Mouse (Mus musculus): ENCODE data around the gene Dok4.
A peak's percentile ranks its signal among the peaks of the same experiment; 100 is the strongest.
"Not testable (repeated sequence)": the region's sequence is repeated elsewhere in the genome, so short reads cannot be mapped to it uniquely, and the experiment has no call there.

Gene Dok4

DNA sequence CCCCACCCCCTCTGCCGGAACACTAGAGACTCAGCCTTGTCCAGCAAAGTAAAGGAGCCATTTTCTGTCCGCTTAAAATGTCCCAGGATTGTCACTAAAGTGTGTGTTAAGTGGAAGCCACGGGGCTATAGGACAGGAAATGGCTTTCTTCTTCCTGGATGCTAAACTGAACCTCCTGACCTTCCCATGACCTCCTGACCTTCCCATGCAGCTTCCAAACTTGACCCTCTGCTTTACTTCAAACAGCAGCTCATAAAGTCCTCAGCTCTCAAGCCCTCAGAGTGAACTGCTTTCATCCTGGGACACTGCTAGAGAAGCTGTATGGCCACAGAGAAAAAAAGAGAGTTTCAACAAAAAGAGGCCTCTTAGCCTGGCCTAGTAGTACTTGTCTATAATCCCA lies 690 bp upstream of the Dok4 start:
- no peak for DNase-seq

DNA sequence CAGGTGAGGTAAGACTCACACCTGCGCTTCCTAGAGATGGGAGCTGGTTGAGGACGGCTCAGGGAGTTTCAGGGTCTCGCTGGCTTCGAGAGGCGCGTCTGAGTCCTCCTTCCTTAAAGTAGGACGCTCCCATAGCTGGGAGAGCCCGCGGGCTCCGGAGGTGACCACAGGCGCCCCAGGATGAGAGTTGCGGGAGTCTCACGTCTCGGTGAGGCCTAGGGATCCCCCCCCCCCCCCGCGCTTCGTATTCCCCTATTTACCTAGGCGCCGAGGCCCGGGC lies 319 bp downstream of the Dok4 start:
- DNase-seq, result no peak

DNA sequence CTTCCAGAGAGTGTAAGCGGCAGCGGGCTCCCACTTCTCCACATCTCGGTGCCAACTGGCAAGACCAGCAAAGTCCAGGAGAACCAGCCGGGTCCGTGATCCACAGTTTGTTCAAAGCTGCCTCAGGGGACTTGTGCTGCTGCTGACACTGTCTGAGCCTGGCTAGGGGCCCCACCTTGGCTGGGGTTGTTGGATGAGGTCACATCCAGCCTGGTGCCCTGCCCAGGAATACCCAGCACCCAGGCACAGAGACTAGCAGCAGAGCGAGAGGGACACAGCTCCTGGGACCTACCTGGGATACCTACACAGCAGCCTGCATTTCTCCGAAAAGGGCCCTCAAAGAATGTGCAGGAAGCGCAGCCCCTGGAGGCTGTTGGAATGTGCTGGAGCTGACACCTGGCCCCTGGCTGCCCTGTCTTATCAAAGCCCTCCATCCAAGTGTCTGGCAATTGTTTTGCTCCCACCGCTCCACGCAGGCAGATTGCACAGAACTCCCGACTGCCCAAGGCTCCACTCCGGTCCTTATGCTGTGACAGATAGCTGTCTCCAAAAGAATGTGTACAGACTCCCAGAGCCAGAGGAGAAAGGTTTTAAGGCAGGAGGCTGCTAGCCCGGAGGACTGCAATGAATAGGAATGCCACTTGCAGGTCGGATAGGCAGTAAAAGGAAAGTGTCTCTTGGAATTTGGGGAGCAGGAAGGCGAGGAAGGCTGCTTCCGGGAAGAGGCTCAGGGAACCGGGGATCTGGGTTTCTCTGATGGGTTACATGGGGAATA lies 847 bp downstream of the Dok4 start:
- DNase-seq, result no peak

DNA sequence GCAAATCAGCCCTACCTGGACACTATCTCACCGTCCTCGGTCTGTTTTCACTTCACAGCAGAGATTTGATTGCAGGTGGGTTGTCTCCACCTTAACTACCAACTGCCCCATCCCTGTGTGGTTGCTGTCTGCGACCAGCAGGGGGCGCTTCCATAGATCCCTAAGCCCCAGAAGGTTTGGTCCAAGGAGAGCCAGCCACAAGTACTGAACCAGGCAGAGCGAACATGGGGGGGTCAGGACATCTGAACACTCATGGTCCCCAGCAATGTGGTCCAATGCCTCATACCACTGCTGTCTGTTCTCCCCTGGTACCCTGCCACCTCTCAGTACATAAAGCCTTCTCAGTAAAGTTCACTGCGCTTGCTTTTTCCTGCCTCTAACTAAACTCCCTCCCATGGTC lies 1.8 kb downstream of the Dok4 start:
- peak; percentile 74 for DNase-seq

DNA sequence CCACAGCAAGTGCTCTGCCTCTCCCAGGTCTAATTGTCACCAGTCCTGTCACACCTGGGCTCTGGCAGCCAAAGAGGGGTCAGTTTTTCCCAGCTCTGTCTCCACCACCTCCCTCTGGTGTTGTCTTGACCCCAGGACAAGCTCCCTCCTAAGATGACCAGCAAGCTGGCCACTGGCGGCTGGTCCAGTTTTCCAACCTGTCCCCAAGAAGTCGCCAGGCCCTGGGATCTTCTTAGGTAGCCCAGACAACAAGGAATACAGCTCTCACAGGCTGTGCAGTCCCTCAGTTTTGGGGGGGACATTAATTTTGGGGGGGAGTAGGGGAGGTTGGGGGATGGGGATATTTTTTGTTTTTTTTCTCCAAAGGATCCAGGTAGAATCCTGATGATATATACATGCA lies 3.6 kb downstream of the Dok4 start:
- DNase-seq, result no peak

DNA sequence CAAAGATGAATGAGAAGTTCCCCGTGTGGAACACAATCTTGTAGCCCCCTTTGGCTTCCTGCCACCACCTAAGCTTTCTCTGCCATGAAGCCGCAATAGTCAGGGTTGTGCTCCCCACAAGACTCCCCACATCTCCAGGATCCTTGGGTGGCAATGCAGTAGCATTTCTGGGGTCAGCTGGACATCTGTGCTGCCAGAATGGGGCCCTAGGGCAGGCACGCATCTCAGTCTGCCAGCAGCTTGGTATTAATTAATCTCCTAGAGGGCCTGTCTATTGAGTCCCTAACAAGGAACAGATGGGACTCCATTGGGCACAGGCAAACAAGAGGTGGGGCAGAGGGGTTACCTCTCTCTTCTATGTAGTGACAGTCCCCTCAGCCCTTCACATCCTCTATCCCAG lies 4.0 kb downstream of the Dok4 start:
- peak; percentile 63 for DNase-seq

DNA sequence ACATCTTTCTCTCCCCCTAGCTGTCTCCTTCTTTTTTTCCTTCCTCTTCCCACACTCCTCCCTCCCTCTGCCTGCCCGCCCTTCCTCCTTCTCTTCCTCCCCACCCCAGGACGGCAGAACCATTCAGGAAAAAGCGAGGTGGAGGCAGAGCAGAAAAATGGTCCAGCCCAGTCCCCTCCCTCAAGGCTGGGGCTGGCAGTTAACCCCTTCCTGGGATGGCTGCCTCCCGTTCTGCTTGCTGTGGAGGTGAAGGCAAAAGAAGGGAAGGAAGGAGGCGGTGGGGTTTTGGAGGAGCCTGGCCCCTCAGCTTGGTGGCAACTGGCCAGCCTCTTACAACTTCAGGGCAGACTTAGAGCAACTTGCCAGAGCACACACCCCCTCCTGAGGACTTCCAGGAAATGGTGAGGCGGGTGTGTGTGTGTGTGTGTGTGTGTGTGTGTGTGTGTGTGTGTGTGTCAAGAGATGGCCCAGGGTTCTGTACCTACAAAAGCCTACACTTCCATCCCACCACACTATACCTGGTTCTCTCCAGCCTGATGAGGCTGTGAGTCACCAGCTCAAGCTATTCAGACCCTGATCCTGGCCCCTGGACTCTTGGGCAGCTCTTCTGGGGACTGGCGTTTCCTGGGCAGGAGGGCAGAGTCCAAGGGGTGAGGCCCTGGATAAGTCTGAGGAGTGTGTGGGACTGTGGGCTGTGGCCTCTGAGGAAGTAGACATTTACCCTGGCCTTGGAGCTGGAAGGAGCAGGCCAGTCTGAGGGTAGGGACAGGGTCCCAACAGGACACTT lies 4.8 kb downstream of the Dok4 start:
- DNase-seq, result peak; percentile 89

DNA sequence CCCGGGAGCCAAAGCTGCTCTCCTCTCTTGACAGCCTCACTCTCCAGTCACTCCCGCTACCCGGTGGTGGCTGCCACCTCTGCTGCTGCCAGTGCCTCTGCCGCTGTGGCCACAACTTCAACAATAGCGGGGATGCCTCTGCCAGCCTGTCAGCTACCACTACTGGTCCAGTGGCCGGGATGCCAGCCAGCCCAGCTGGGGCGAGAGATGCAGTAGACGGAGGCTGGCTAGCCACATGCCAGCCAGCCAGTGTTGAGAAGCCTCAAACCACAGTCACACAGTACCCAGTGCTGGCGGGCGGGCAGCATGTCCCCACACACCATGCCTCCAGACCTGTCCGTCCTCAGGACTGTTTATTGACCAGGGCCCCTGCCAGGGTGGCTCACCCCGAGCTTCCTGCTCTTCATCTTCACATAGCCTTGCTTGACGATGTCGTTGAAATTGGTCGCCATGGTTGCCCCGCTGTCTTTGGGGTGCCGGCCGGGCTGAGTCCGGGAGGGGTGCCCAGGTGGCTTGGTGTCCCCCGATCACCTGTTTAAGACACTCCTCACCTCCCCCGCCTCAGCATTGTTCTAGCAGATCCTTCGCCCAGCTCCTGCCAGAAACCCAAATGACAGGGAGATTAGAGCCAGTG lies 5.5 kb downstream of the Dok4 start:
- no peak for DNase-seq

DNA sequence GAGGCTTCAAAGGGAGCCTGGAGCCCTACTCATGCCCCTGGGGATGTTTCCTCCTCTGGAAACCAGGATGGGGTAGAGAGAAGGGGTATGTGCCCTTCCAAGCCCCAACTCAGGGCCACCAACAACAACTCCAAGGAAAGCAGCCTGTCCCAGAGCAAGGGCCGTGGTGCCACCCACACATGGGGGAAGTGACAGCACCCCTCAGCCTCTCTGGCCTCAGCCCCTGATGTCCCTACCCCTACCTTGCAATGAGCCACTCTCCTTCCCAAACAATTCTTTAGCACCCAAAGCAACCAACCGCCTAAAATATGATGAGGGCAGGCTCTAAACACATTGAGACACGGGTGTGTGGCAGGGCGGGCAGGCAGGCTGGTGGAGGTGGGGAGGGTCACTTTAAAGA lies 6.1 kb downstream of the Dok4 start:
- DNase-seq, result no peak

DNA sequence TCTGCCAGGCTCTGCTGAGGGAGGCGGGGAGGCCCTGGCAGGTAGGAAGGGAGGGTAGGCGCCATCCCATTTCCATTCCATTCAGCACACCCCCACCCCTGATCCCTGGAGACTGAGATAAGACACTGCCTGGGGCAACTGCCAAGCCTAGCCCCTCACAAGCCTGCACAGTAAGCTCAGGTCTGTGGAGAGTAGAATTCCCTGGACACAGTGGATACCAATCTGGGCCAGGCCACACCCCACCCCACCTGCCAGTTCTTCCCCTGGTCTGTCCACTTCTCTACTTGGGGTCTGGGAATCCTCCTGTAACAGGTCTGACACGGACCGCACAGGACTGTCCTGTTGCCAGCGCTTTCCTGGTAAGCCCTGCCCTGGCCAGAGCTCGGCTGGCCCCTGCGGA lies 7.0 kb downstream of the Dok4 start:
- DNase-seq, result no peak

DNA sequence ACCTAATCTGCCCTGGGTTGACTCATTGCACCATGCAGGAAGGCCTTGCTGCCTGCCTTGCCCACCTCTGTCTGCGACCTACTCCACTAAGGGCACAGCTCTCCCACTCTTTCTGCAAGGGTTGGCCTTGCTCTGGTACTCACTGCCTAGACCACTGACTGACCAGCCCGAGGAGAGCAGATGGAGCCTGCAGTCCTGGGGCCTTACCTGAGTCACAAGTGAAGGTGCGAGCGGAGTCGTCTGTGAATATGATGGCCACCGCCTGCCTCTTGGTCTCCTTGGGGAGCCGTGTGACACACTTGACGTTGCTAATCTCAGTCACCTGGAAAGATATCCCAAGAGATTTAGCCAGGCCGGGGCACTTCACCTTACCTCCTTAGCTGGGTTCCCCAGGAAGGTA lies 9.2 kb downstream of the Dok4 start:
- DNase-seq, result no peak

DNA sequence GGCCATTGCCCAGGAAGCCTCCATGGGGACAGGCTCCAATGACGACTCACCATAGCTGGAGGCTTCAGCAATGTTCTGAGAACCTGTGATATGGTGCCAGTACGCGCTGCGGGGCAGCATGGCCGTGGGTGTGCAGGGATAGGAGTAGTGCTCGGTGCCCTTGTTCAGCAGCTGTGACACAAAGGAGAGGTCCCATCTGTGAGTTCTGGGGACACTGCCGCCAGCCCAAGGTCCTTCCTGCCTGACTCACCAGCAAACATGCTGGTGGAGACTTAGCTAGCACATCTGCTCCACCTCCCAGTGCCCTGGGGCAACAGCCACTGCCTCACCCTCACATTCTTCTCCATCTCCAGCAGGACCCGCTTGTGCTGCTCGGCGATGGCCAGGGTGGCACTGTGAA lies 10.8 kb downstream of the Dok4 start:
- no peak for DNase-seq

DNA sequence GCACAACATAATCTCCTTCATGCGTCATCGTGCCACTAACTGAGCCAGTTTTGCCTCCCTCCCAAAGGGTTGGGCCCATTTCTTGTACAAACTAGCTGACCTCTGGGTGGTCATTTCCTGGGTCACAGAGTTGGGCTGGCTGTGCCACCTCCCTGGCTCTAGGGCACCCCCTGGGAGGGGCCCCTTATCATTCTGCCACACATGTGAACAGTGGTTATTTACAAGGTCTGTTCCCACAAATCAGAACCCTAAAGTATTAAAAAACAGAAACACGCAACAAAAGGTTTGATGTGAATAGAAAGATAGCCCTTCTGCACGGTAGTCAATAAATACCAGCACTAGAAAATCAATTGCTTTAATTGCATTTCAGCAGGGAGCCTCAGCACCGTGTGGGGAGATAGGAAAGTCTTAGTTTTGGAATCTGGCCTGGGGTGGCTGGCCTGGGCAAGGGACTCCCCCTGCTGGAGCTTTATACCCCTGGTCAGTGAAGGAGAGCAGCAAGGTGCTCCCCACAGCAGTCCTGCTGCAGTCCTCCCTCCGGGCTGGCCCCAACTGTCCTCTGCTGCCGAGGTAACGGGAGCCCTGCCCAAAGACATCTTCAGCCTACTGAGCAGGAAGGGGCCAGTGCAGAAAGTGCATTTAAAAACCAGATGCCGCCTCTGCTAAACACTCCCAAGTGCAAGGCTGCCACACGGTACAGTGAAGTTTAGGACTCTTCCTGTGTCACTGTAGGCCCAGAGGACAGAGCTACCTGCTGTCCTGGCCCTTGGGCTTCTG lies 12.0 kb downstream of the Dok4 start:
- DNase-seq, result no peak

DNA sequence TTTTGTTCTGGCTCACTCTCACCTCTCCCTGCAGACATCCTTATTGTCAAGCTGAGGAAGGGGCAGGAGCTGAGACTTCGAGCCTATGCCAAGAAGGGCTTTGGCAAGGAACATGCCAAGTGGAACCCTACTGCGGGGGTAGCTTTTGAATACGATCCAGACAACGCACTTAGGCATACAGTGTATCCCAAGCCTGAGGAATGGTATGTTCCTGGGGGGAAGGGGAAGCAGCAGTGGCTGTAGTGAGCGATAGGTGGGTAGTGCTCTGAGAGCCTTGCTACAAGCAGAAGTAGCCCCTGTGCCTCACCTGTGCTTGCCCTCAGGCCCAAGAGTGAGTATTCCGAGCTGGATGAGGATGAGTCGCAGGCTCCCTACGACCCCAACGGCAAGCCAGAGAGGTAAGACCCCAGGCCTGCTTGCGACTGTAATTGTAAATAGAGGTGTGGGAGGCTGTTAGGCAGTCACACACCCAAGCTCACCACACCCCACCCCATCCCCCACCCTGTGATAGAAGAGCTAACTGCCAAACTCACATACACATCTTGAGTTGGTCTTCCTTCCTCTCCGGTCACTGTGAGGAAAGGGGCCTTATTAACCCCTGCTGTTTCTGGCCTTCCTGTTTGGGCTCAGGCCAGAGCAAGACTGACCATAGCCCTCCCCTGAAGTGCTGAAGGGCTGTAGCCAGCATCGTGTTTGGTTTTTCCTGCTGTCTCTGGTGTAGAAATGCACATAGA lies 13.5 kb downstream of the Dok4 start:
- no peak for DNase-seq

DNA sequence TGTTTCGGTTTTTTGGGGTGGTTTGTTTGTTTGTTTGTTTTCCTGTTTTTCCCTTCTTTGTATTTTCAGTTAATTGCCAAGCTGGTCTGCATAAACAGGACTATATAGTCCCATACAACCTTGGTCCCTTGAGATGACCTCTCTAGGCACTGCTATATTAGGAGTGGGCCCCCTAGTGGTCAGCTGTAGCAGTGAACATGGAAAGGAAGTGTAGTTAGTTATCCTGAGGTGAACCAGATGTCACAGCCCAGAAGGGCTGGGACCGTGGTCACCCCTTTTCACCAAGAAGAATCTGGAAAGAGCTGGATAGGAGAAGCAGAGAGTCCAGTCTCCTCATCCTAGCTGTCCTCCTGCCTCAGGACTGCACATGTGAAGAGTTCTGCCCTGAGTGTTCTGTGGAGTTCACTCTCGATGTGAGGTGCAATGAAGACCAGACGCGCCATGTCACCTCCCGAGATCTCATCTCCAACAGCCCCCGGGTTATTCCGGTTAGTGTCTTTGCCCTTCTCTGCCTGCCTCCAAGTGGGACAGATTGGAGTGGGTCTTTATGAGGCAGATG lies 14.7 kb downstream of the Dok4 start:
- DNase-seq, result peak; percentile 53

DNA sequence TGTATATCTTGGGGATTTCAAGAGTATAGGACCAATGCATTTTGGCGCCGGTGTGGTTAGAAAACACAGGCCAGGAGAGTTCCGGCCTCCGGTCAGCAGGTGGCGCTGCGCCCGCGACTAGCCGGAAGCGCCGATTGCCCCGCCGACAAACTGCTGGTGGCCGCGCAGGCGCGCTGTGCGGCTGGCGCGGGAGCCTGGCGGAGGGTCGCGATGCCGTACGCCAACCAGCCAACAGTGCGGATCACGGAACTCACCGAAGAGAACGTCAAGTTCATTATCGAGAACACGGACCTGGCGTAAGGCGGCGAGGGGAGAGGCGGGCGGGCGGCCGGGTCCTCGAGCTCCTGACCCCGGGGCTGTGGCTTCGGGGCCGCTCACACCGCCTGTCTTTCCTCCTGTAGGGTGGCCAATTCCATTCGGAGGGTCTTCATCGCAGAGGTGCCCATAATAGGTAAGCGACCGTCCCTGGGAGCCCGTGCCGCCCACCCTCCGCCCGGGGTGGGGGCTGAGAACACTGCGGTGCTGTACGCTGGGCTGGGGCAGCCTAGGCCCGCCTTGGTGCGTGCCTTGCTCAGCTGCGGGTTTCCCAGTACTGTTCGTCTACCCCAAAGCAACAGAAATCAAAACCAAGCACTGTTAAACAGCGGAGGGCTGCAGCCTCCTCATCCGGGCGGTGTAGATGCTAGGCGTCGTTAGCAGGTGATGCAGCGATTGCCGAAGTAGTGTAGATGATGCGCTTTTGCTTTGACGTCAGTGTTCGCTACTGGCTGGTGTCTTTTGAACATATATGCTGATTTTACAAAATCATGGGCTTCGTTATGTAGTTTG lies 18.6 kb downstream of the Dok4 start, which contains the start of gene Polr2c:
TSS of gene Polr2c (plus strand) at position 105 of the 828 bp plus-strand sequence.
- peak; percentile 80 for DNase-seq

DNA sequence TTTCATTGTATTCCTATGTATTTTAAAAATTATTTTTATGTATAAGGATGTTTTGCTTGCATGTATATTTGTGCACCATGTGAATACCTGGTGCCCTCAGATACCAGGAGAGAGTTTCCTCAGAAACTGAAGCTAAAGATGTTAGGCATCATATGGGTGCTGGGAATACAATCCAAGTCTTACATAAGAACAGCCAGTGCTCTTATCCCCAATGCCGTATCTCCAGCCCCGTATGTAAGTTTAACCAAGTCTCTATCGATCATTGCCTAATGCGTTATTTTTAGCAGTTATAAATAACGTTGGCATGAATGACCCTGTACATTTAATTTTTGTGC lies 19.2 kb downstream of the Dok4 start:
- DNase-seq, result no peak

DNA sequence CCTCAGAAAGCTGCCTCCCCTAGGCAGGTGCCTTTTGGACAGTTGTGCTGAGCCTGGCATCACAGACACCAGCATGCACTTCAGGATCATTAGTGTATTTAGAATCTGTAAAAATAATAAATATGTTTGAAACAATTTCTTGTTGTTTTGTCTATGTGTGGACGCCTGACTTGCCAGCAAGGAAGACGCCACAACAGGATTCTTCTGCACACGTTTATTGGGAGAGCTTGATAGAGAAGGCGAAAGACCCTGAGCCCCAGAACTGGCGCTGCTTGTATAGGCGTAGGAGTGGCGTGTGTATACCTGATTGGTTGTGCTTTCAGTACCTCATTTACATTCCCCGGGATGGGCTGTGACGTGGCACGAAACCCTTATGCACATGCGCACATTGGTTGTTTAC lies 21.4 kb downstream of the Dok4 start:
- not testable (repeated sequence) for DNase-seq

DNA sequence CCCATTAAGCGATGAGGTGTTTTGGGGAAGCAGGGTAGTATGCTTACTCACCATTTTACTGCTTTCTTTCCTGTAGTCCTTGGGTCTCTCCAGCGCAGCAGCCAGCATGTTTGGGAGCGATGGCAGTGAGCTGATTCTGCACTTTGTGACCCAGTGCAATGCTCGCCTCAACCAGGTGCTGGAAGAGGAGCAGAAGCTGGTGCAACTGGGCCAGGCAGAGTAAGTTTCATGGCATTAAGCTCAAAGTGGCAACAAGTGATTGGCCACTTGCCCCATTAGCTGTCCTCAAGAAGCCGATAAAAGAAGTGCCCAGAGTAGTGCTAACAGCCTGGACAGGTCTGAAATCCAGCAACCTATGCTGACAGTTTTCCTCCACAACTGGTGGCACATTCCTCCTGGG lies 26.1 kb downstream of the Dok4 start:
- no peak for DNase-seq

DNA sequence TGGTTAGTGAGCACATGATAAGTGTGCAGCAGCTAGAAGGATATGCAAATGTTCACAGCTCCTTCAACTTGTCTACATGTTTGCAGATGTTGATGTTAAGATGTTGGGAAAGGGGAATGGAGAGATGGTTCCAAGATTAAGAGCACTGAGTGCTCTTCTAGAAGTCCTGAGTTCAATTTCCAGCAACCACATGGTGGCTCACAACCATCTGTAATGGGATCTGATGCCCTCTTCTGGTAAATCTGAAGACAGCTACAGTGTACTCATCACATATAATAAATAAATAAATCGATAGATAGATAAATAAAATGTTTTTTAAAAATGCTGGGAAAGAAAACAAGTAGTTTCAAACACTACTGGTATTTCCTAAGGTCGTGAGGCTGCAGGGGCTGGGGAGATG lies 34.9 kb downstream of the Dok4 start:
- no peak for DNase-seq

DNA sequence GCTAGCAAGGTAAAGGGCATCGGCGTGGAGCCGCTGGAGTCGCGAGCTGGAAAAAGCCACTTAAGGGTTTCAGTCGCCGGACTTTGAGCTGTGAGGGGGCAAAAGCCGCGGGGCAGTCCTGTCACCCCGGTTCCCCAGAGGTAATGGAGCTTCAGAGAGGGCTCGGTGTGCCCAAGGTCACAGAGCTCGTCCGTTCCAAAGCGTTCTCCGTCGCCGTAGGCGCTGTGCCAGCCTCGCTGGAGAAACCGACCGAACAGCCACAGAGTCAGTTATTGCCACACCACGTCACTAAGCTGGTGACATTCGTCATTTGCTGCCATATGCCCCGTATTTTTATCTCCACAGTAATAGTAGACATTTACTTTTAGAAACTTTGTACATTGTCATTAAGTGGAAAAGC lies 37.5 kb downstream of the Dok4 start:
- DNase-seq, result peak; percentile 77
